ENCODE assay signal across 9 mouse cellular contexts in genomic region chr1:121454951-121455350, GRCm38 (mm10).
"Had no signal": no experiment of that assay in that cellular context is flagged by ENCODE, and none has a peak within 500 bp of the region (broad histone marks: within the 10 kb centered on the region; RNA-seq: fewer than 3 reads in every experiment).

No protein-coding gene starts in this region.

- DNase-seq: lung, adult 2 months; lung, postnatal 14 days; lung, postnatal 36 days; retina, postnatal 1 day; right cerebral cortex, adult 18-20 months; right cerebral cortex, postnatal 25 days; right cerebral cortex, postnatal 4 days; spleen, adult 18-20 months; thymus, adult 18-20 months had no signal
